Mouse (Mus musculus): ENCODE measurements around the gene Camkv.

Camkv gene

GRCm38 (mm10) chr9:107935374-107935773 lies at the start of gene Camkv:
Camkv (plus strand) TSS chr9:107935674.
- no peak for DNase-seq

- peak; percentile 93 to 96 for DNase-seq
These were observed 47.6 kb upstream of the Camkv start, which contains the start of gene Mon1a for GRCm38 (mm10) chr9:107887804-107888266. Mon1a (plus strand) TSS chr9:107888151.

- peak; percentile 44 to 45 for DNase-seq
These were observed 47.1 kb upstream of the Camkv start for GRCm38 (mm10) chr9:107888267-107888850.

GRCm38 (mm10) chr9:107890260-107890659 lies 45.2 kb upstream of the Camkv start:
- DNase-seq = no peak

GRCm38 (mm10) chr9:107891023-107891422 lies 44.5 kb upstream of the Camkv start:
- DNase-seq = no peak

GRCm38 (mm10) chr9:107898563-107898962 lies 36.9 kb upstream of the Camkv start:
- DNase-seq = no peak

GRCm38 (mm10) chr9:107899855-107900254 lies 35.6 kb upstream of the Camkv start:
- no peak for DNase-seq

GRCm38 (mm10) chr9:107900840-107901626 lies 34.4 kb upstream of the Camkv start:
- DNase-seq = peak; percentile 55 to 72

- no peak for DNase-seq
These were observed 33.9 kb upstream of the Camkv start for GRCm38 (mm10) chr9:107901627-107901914.

- peak; percentile 78 to 91 for DNase-seq
These were observed 30.7 kb upstream of the Camkv start for GRCm38 (mm10) chr9:107904726-107905125.

GRCm38 (mm10) chr9:107906252-107906966 lies 29.1 kb upstream of the Camkv start, which contains the start of gene Mst1r:
Mst1r (plus strand) TSS chr9:107906873.
- DNase-seq = peak; percentile 78 to 85

GRCm38 (mm10) chr9:107906967-107907800 lies 28.3 kb upstream of the Camkv start:
- DNase-seq = no peak

- no peak for DNase-seq
These were observed 27.7 kb upstream of the Camkv start for GRCm38 (mm10) chr9:107907801-107908120.

- DNase-seq = no peak
These were observed 26.9 kb upstream of the Camkv start for GRCm38 (mm10) chr9:107908410-107909158.

- DNase-seq = no peak
These were observed 25.3 kb upstream of the Camkv start for GRCm38 (mm10) chr9:107910025-107910769.

- no peak for DNase-seq
These were observed 20.6 kb upstream of the Camkv start for GRCm38 (mm10) chr9:107914764-107915420.

- no peak for DNase-seq
These were observed 17.4 kb upstream of the Camkv start for GRCm38 (mm10) chr9:107917895-107918608.

GRCm38 (mm10) chr9:107918884-107919283 lies 16.6 kb upstream of the Camkv start:
- DNase-seq = no peak

GRCm38 (mm10) chr9:107919441-107919840 lies 16.0 kb upstream of the Camkv start:
- no peak for DNase-seq

- DNase-seq = peak; percentile 25 to 64
These were observed 12.5 kb upstream of the Camkv start for GRCm38 (mm10) chr9:107923021-107923420.
